Mouse (Mus musculus) gastrocnemius, adult 18-20 months (tissue): Measurements from ENCODE around the gene Ncl. TPM values are rescaled to one million over a fixed set of nuclear protein-coding genes. Genes with fewer than 3 reads are reported as not detected.

ENCODE experiments used
- microRNA-seq: library from miRNA; unstranded; fragments of <30 nt; microRNA quantifications from one replicate; pipeline ENCODE4 v1.2.0, GENCODE M21; 2021
- total RNA-seq, 2 experiments: library from RNA; stranded (reverse); gene quantifications; 2 replicates each; pipeline ENCODE4 v1.2.3; 2021

Gene Ncl
- total RNA-seq, 2 experiments from 2014 or later, result 99.3 to 113 TPM

Small RNAs within 50 kb of the gene (microRNA-seq; reads per million reads assigned to microRNA genes)
- gene mmu-mir-3535, result 35.8 reads per million, percentile 45 among the genes with 10 or more reads in this experiment

Other genes with a start within 250 kb of the Ncl start
- not detected for gene Htr2b, start 247.4 kb downstream of the Ncl start, total RNA-seq
- under 1 TPM in 1 of 2 experiments, not detected in 1; 0.39 TPM for gene Gm21972, start 225.8 kb downstream of the Ncl start, total RNA-seq
- gene Armc9, start 204.6 kb downstream of the Ncl start, total RNA-seq, result 1 to 10 TPM; 2.4 to 2.7 TPM
- not detected for gene B3gnt7, start 56.6 kb downstream of the Ncl start, total RNA-seq
- gene Nmur1, start 66.8 kb upstream of the Ncl start, total RNA-seq, result not detected
- gene Tex44, start 66.9 kb upstream of the Ncl start, total RNA-seq, result not detected
- gene Ptma, start 167.3 kb upstream of the Ncl start, total RNA-seq, result 10 to 100 TPM; 64.2 to 99.0 TPM
- gene Pde6d, start 223.2 kb upstream of the Ncl start, total RNA-seq, result 10 to 100 TPM; 27.5 to 29.3 TPM
- 10 to 100 TPM; 10.3 to 10.5 TPM for gene Cops7b, start 223.5 kb upstream of the Ncl start, total RNA-seq